Mouse (Mus musculus): ENCODE measurements around the gene Klhl26.

The Klhl26 gene

DNA sequence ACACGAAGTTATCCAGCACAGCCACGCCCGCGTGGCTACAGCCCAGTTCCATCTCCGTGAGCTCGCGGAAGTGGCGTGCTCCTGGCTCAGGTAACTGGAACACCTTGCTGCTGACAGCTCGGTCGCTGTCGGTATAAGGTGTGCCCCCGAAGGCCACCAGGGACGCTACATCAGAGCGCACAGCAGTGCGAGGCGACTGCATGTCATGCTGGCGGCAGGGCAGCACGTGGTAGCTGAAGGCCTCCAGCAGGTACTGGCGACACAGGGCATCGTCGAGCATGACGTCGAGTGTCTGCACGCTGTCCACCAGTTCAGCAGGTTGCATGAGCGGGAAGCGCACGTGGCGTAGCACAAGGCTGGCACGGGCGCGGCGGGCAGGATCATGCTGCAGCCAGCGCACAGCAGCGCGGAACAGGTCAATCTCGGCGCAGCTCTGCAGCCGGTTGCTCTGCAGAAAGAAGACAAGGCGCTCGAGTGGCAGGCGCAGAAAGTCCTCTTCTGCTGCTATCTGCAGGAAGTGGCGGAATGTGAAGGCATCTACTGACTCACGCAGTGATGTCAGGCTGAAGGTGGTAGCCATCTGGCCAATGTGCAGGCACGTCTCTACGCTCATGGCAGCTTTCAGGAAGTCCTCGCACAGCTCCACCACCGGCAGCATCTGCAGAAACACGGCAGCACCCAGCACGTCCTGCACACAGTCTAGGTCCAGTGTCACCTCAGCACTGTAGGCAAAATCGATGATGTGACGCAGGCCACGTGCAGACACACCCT, 24.4 kb downstream of the Klhl26 start:
- in situ Hi-C loops (cut with MboI, MseI): no loop called here

DNA sequence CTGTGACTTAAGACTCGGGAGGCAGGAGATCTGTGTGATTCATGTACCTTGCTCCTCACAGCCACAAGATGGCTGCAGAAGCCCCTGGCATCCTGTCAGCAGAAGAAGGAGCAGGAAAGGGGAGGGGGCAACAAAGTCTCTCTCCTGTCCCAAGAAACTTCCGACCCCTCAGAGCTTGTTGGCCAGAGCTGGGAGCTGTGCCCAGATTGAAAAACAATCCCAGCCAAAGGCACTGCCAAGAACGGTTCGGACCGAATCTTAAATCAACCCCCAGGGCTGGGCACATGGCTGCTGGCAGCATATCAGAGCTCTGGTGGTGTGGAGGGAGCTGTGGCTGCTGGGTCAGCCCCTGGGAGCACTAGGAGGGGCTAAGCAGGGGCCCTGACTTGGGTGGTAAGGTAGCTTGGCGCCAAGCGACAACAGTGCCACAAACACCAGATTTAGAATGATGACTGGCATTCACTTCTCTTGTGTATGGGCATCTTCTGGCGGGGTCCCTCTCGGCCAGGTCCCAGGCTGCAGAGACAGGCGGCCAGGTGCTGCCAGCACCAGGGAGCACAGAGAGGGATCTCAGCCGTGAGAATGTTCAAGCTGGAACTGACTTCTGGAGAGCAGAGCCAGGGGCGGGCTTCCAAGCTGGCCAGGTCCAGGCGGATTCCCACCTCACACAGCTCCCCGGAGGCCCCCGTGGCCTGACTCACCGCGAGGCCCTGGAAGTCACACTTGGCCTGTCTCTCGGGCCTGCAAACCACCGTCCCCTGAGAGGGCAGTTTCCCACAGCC, 28.9 kb downstream of the Klhl26 start:
- in situ Hi-C loops (cut with MboI, MseI): loop anchor here in 1 of 2 experiments (5.0 kb wide), 1 partner anchor 39 kb away; the partner anchor contains the start of gene Tmem59l

DNA sequence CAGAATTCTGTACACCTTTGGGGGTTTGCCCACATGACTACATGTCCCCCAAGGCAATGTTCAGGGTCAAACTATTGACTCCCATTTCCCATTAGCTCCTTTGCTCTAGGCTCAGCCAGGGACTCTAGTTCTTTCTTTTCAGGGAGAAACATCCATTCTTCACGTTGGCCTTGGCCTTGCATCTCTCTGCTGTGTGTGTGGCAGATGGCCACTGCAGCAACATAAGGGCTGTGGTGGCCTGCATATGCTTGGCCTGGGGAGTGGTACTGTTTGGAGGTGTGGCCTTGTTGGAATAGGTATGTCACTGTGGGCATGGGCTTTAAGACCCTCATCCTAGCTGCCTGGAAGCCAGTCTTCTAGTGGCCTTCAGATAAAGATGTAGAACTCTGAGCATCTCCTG, 30.8 kb downstream of the Klhl26 start:
- in situ Hi-C loops (cut with MboI, MseI): loop anchor here in 1 of 2 experiments (5.0 kb wide), 1 partner anchor 41 kb away; the partner anchor contains the start of gene Tmem59l

DNA sequence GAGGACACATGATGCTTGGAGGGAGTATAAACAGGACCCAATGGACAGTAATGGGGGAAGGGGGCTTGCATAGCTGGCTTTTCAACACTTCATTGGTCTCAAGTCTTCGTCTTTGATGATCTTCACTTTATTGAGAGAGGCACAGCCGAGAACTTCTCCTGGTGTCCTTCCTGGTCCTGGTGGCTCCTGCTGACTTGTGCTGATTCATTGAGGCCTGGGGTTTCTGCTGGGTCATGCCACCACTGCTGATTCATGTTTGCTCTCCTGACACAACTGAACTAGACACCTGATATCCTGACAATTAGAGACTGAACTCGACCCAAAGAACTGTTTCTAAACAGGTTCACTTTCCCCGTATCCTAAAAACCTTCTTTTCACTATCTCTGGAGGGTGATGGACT, 33.4 kb downstream of the Klhl26 start:
- in situ Hi-C loops (cut with MboI, MseI): no loop called here

DNA sequence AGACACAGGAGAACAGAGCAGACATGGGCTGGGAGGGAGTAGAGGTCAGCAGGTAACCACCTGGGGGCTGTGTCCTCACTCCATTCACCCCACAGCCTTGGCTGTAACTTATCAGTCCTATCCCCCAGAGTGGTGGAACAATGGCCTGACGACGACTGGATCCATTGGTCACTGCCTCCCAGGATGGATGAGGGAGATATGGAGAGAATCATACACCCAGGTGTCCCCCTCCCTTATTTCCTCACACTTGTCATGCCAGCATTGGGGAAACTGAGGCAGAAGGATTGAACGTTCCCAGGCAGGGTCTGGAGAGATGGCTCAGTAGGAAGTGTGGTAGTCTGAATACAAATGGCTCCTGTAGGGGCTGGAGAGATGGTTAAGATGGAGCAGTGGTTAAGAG, 35.2 kb downstream of the Klhl26 start:
- in situ Hi-C loops (cut with MboI, MseI): no loop called here

DNA sequence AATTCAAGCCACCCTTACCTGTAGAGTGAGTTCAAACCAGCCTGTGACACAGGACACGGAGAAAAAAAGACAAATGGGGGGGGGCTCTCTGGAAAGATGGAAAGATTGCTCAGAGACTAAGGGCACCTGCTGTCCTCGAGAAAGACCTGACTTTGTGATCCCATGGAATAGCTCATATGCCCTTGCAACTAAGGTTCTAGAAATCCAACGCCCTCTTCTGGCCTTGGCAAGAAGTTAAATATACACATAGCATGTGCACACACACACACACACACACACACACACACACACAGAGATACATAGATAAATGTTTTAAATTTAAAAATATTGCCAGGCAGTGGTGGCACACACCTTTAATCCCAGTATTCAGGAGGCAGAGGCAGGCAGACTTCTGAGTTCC, 36.5 kb downstream of the Klhl26 start:
- in situ Hi-C loops (cut with MboI, MseI): no loop called here

DNA sequence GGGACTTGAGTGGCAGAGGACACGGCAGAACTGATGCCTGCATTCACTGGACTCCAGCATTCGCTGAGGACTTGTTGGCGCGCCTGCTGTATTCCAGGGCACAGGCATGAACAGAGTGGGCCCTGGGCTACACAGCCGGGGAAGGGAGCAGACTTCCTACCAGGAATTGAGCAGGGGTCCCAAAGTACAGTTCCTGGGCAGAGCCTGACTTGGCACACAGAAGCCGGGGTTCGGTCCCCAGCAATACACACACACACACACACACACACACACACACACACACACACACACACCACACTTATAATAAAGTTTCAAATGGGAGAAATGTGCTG, 37.0 kb downstream of the Klhl26 start:
- in situ Hi-C loops (cut with MboI, MseI): no loop called here

DNA sequence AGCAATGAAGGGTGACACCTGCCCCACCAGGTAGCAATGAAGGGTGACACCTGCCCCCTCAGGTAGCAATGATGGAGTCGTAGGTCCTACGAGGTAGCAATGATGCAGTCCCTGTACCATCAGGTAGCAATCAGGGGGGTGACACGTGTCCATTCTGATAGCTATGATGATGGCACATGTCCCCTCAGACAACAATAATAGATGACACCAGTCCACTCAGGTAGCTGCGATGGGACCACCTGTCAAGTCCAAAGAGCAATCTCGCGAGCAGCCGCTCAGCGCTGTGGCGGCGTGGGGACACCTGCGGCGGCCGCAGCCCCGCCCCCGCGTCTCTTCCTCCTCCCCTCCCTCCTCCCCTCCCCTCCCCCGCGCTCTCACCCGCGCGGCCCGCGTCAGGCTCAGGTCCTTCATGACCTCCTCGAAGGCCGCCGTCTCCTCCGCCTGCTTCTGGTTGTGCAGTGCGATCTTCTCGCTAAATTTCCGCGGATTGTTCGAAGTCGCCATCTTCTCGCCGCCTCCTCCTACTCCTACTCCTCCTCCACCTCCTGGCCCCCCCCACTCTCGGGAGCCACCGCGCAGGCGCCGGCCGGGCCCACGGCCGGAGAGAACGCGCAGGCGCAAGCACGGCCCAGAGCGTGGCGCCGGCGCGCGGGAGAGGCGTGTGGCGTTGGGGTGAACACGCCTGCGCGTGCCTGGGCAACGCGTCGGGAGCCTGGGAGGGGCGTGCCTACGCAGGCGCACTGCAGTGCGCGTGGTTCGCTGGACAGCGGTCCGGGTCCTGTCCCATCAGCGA, 37.5 kb downstream of the Klhl26 start, which contains the start of gene Crtc1:
TSS of gene Crtc1 (minus strand) at position 525 of the 793 bp plus-strand sequence.
- in situ Hi-C loops (cut with MboI, MseI): no loop called here

DNA sequence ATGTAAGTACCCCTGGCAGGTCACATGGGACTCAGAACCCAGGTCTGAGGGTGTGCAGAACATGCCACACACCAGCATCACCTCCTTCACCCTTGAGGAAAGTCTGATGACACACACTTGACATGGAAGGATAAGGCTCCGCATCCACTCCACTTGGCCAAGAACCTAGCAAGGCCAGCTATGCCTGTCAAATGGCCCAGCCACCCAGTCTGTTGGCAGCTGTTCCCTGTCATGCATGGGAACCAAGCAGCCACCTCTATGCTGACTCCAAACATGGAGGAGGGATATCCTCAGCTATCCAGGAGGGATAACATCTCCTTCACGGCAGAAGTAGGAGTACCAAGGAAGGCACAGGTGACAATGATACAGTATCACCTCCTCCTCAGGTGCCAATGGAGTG, 38.3 kb downstream of the Klhl26 start:
- in situ Hi-C loops (cut with MboI, MseI): no loop called here

DNA sequence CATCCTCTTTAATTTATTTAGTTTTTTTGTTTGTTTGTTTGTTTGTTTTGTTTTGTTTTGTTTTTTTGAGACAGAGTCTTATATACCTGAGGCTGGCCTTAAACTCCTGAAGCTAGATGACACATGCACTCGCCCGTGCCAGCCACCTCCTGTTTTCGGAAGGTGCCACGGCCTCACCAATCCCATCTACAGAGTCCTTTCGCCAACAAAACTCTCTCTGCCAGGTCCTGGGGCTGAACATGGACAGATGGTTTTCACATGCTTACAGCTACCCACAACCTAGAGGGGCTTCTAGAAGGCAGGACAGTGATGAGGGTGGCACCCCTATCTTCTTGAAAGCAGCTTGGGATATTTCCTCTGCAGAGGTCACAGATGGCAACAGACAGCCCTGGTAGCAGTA, 41.6 kb downstream of the Klhl26 start:
- in situ Hi-C loops (cut with MboI, MseI): no loop called here

DNA sequence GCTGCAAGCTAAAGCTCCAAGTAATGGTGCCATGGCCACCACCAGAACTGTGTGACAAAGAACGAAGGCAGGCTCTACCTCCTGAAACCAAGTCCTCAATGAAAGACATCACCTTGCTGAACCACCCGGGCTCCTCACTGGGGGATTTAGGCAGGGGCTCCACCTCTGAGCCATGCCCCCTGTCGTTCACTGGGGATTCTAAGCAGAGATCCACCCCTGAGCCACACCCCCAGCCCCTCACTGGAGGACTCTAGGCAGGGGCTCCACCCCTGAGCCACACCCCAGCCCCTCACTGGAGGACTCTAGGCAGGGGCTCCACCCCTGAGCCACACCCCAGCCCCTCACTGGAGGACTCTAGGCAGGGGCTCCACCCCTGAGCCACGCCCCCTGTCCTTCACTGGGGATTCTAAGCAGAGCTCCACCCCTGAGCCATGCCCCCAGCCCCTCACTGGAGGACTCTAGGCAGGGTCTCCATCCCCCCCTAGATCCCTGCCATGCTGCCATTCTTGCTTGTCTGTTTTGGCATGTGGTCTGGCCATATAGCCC, 43.7 kb downstream of the Klhl26 start:
- in situ Hi-C loops (cut with MboI, MseI): no loop called here

DNA sequence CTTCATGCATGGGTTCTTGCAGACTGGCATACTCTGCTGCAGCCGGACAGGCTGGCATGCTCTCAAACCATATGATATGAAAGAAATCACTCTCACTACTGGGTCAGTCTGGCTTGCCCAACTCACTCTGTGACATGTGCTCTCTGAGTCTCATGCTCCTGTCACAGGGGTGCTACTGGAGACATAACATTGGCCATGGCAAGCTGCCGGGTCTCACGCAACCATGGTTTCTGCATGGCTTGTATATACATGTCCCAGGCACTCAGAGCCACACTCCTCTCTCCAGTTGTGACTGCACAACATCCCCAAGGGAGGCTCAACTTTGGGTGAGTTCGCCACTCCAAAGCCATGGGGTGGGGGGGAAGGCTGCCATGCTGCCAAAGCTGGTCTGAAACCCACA, 45.6 kb downstream of the Klhl26 start:
- in situ Hi-C loops (cut with MboI, MseI): no loop called here

DNA sequence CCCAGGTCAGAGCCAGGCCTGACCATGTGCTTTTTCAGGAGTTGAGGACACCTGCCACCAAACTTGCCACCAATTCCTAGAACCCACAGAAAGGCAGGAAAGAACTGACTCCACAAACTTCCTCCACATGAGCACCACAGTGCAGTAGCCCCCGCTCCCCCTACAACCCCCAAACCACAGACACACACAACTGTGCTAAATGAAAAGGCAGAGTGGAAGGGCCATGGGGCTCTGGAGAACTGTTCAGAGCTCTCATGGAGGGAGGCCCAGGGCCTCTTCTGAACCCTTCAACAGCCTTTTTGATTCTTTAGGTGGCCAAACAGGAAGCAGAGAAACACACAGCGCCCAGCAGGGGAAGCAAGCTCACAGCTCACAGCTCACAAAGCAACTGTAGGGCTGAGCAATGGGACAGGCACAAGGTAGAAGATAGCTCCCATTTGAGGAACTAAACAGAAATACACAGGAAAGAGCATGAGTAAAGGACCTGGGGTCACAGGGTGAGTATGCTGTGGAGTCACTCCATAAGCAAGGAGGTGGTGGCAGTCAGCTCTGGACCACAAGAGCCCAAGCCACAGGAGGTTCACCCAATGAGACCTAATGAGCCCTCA, 50.4 kb downstream of the Klhl26 start:
- in situ Hi-C loops (cut with MboI, MseI): no loop called here

DNA sequence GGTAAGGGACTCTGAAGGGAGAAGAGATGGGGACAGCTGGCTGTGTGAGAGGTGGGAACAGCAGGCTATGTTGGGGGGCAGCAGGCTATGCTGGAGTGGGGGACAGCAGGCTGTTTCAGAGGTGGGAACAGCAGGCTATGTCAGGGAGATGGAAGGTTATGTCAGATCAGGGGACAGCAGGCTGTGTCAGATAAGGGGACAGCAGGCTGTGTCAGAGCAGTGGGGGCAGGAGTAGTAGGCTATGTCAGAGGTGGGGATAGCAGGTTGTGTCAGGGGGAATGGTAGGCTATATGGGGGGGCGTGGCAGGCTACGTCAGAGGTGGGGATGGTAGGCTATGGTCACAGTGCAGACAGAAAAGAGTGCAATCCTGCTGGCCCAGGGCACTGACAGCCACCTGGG, 54.0 kb downstream of the Klhl26 start:
- in situ Hi-C loops (cut with MboI, MseI): no loop called here

DNA sequence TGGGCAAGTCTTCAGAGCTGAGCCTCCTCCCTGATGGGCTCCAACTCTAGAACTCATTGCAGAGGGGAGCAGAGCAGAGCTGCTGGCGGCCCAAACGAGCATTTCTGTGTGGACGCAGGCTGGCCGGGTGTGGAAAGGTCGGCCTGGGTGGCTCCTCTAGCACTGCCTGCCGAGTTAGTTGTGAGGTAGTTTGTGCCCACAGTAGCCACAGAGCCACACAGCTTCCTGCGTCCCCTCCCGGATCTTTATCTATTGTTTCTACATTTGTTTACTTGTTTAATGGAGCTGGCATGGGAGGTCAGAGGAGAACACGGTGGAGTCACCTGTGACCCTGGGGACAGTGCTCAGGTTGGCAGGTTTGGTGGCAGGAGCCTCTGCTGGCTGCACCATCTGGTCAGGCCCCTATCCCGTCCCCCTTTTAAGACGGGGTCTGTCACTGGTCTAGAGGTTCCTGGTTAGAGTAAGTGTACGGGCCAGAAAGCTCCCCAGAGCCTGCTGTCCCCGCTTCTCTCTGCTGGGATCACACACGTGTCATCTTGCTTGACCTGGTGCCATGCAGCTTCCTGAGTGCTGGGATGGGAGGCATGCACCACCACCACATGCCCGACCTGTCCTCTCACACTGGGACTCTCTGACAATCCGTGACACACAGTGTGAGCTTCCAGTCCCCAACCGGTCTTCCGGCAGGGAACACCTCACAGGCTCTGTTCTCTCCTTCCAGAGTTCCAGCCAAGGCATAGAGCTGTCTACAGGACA, 55.2 kb downstream of the Klhl26 start:
- in situ Hi-C loops (cut with MboI, MseI): no loop called here

DNA sequence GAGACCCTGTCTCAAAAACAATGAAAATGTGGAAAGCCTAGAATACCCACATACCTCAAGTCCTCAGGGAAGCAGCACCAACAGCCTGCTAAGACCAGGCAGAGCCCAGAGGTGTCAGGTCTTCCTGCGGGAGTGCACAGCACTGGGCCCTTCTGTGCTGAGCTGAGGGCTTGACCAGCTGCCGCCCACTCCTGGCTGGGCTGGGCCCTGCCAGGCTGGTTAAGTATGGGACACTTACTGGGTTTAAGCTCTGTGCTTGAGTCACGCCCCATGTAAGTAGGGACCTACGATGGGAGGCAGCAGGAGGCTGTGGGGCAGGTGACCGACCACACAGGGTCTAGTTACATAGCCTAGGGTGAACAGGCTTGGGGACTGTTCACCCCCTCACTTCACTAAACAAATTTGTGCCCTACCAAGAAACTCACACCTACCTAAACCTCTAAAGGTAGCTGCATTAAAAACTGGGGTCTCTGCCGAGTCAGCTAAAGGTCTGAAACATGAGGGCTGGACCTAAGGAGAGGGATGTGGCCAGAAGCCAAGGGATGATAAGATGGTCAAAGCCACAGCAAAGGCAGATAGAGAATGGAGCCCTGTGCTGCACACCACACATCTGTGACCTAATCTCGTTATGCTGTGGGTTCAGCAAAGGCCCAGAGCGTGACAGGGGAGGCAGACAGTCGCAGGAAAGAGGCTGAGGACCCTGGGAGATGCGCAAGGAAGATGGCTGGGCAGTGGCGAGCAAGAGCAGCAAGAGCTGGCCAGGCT, 56.7 kb downstream of the Klhl26 start:
- in situ Hi-C loops (cut with MboI, MseI): loop anchor here in 1 of 2 experiments (5.0 to 10.0 kb wide), 2 partner anchors 85 to 142 kb away; partner anchors contain the start of gene Rex1bd

DNA sequence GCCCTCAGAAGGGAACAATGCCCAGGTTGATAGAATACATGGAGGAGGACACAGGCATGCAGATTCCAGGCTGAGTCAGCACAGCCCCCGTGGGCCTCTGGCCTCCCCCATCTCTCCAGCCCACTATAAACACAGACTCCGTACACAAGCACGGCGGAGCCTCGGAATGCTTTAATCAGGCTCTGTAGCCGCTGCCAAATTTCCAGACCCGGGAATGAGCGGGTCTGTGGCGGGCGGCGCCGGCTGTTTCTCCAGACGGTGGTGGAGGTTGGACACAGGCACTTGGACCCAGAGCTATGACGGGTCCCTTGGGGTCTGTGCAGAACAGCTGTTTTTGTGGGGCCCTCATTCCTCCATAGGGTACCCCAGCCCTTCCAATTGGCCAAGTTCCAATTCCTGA, 57.8 kb downstream of the Klhl26 start:
- in situ Hi-C loops (cut with MboI, MseI): loop anchor here in 1 of 2 experiments (5.0 to 10.0 kb wide), 2 partner anchors 86 to 143 kb away; partner anchors contain the start of gene Rex1bd

DNA sequence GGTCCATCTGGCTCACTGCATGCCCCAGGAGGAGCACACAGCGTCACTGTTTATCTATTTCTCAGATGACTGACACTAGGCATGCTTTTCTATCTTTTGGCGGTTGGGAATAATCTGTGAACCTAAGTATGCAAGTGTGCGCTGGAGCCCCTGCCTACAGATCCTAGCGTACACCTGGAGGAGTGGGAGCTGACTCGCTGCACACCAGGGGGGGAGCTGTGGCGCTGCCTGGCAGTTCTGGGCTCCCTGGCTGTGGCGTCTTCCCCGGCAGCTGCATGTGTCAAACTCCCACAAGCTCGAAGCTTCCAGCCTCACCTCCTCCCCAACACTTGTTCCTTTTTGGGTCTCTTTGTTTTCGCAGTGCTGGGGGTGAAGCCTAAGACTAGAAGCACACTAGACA, 58.9 kb downstream of the Klhl26 start:
- in situ Hi-C loops (cut with MboI, MseI): loop anchor here in 1 of 2 experiments (5.0 to 10.0 kb wide), 2 partner anchors 87 to 144 kb away; partner anchors contain the start of gene Rex1bd

DNA sequence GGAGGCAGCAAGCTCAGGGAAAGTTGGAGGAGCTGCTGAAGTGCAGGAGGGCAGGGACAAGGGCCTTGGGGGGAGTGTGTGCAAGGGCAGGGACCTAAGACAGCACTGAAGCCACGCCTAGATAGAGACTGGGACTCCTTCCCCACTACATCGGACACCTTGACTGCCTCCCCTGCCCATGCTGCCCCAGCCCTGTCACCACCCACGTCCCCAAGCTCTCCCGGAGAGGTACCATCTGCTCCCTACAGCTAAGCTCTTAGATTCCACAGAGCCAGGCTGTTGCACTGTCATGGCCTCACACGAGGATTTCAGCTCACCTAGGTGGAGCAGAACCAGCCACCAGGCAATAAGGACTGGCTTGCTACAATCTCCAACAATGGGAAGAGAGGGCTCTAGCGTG, 59.8 kb downstream of the Klhl26 start:
- in situ Hi-C loops (cut with MboI, MseI): loop anchor here in 1 of 2 experiments (5.0 to 10.0 kb wide), 2 partner anchors 88 to 145 kb away; partner anchors contain the start of gene Rex1bd
